Mouse (Mus musculus) limb, embryonic 14.5 days (tissue): ENCODE results near the gene Myo9b. TPM values are rescaled to one million over a fixed set of nuclear protein-coding genes. Genes with fewer than 3 reads are reported as not detected.
"Not testable (repeated sequence)": the region's sequence is repeated elsewhere in the genome, so short reads cannot be mapped to it uniquely, and the experiment has no call there.

ENCODE experiments used
- ATAC-seq: fragments of 200-750 bp; cut with Nextera tagmentation; 2 replicates; pipeline ENCODE4 v1.8.0; 2017; ENCODE audit warnings: low read depth, moderate number of reproducible peaks, moderate TSS enrichment; ENCODE audit not compliant: low FRiP score
- DNase-seq: peaks from one replicate; pipeline ENCODE4 v3.0.0-alpha.2; 2015; ENCODE audit warnings: low spot score
- H3K27ac ChIP-seq: fragments of 300-500 bp; sonication (generic); replicated peaks from 2 replicates; pipeline ENCODE4 v1.5.1; 2014; ENCODE audit warnings: low read depth, mild to moderate bottlenecking, low read length, moderate library complexity, mixed read lengths
- H3K27me3 ChIP-seq: fragments of 300-500 bp; sonication (generic); 2 replicates; pipeline ENCODE4 v1.6.1; 2014; ENCODE audit warnings: low read length, mixed read lengths; ENCODE audit not compliant: control insufficient read depth, insufficient read depth
- H3K36me3 ChIP-seq: fragments of 300-500 bp; sonication (generic); 2 replicates; pipeline ENCODE4 v1.6.1; 2014; ENCODE audit warnings: mild to moderate bottlenecking, low read length, moderate library complexity, mixed read lengths; ENCODE audit not compliant: control insufficient read depth, insufficient read depth
- H3K4me1 ChIP-seq: fragments of 300-500 bp; sonication (generic); 2 replicates; pipeline ENCODE4 v1.6.1; 2014; ENCODE audit warnings: antibody characterized with exemption, low read length, mixed read lengths; ENCODE audit not compliant: control insufficient read depth, insufficient read depth
- H3K4me2 ChIP-seq: fragments of 300-500 bp; sonication (generic); replicated peaks from 2 replicates; pipeline ENCODE4 v1.6.1; 2014; ENCODE audit warnings: low read depth, mild to moderate bottlenecking, low read length, moderate library complexity; ENCODE audit not compliant: severe bottlenecking
- H3K4me3 ChIP-seq: fragments of 300-500 bp; sonication (generic); replicated peaks from 2 replicates; pipeline ENCODE4 v1.5.1; 2014; ENCODE audit warnings: low read length
- H3K9ac ChIP-seq: fragments of 300-500 bp; sonication (generic); 2 replicates; pipeline ENCODE4 v1.6.1; 2014; ENCODE audit warnings: mild to moderate bottlenecking, low read depth, low read length, moderate library complexity; ENCODE audit not compliant: severe bottlenecking
- H3K9me3 ChIP-seq: fragments of 300-500 bp; sonication (generic); 2 replicates; pipeline ENCODE4 v1.6.1; 2016; ENCODE audit warnings: low read length; ENCODE audit not compliant: control insufficient read depth
- POLR2A ChIP-seq: fragments of 200-500 bp; IDR thresholded peaks from 2 replicates; pipeline ENCODE4 v1.8.0; 2012; ENCODE audit warnings: inconsistent platforms, mild to moderate bottlenecking, moderate library complexity, borderline replicate concordance; ENCODE audit not compliant: insufficient read depth, insufficient read length; ENCODE audit errors: extremely low read depth
- WGBS: fragments of 180-500 bp; shearing (Covaris S2); extraction: QIAGEN DNeasy Blood & Tissue Kit; methylation state at CpG from one replicate; pipeline ENCODE4 v1.1.7; 2014; 5-methylcytosine and 5-hydroxymethylcytosine counted together
- polyA plus RNA-seq, 2 experiments: library from polyadenylated mRNA; depleted of rRNA in 1 of 2; stranded (reverse) in 1 of 2; unstranded in 1 of 2; fragments of >200 nt; fragmentation: Nextera tagmentation in 1 of 2; extraction: Ambion mirVana in 1 of 2; gene quantifications; 2 replicates each; pipeline versions ENCODE4 v1.2.1 to v1.2.3; 2012 to 2014

Gene Myo9b
- polyA plus RNA-seq, 2 experiments: 29.4 to 46.1 TPM

DNA sequence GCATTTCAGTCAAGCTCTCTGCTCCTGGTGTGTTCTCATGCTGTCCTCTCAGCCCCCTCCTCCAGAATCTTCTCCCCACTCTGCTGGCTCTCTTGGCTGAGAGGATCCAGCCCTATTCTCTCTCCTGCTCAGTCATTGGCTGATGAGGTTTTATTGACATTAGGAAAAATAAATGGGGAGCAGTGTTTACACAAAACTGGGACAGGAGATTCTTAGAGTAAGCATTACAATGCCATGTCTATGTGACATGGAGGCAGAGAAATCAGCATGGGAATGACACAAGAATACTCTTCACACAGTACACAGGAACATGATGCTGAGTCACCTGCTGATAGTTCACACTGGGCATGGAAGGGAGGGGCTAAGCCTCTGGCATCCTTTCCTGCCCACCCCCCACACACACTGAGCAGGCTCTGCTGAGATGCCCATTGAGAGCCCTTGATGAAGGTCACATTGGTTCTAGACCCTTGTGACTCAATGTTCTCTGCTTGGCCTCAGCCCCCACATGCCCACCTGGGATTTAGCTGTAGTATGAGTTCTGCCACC is 44.0 kb downstream of the Myo9b start:
- Histone ChIP-seq H3K4me3 (no peak overlapping the region), H3K27me3 (no peaks in the 10 kb centered on the region), H3K9ac (no peak overlapping the region), H3K27ac (no peak overlapping the region), H3K9me3 (no peaks in the 10 kb centered on the region), H3K4me1 (peaks cover 6% of the 10 kb centered on the region), H3K36me3 (peaks cover 22% of the 10 kb centered on the region), H3K4me2 (no peak overlapping the region)
- no peak for TF ChIP-seq POLR2A
- ATAC-seq (no peak), DNase-seq (no peak)

- peaks cover 41% of the 10 kb centered on the region for H3K36me3 ChIP-seq
- H3K4me3 ChIP-seq, H3K9ac ChIP-seq, H3K27ac ChIP-seq, H3K4me2 ChIP-seq, DNase-seq, H3K4me1 ChIP-seq, ATAC-seq, H3K9me3 ChIP-seq, H3K27me3 ChIP-seq: not testable (repeated sequence)
- 95% methylated on average over 5 of the region's 5 CpGs for WGBS
These were observed 46.1 kb downstream of the Myo9b start for GRCm38 (mm10) chr8:71318610-71319009.

DNA sequence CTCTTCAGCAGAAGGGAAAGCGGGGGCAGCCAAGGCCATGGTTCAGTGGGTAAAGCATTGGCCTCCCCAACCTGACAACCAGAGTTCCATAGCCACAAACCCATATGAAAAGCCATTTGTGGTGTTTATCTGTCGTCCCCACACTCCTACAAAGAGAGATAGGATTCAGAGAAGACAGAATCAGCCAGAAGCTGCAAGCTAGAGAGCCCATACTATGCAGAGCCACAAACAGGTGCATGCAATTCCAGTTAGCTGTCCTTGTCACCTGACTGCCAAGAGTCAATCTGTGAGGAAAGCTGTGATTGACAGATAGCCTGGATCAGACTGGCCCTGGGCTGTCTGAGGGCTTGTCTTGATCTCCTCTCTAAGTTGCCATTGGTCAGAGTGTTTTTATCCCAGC is 47.2 kb downstream of the Myo9b start:
- not testable (repeated sequence) for H3K27me3 ChIP-seq, H3K4me1 ChIP-seq, H3K4me2 ChIP-seq, H3K9me3 ChIP-seq, H3K27ac ChIP-seq, H3K4me3 ChIP-seq, DNase-seq, ATAC-seq, H3K9ac ChIP-seq
- H3K36me3 ChIP-seq: peaks cover 53% of the 10 kb centered on the region
- 96% methylated on average over 2 of the region's 2 CpGs for WGBS

- no peak for DNase-seq
- 86% methylated on average over 3 of the region's 3 CpGs for WGBS
- Histone ChIP-seq H3K27me3 (no peaks in the 10 kb centered on the region), H3K4me2 (no peak overlapping the region), H3K4me3 (no peak overlapping the region), H3K4me1 (no peaks in the 10 kb centered on the region), H3K9ac (no peak overlapping the region), H3K9me3 (no peaks in the 10 kb centered on the region), H3K36me3 (peaks cover 63% of the 10 kb centered on the region), H3K27ac (no peak overlapping the region)
- no peak for TF ChIP-seq POLR2A
- ATAC-seq: no peak
These were observed 50.4 kb downstream of the Myo9b start for GRCm38 (mm10) chr8:71322939-71323338.

- H3K4me2 ChIP-seq: no peak overlapping the region
- H3K4me3 ChIP-seq: no peak overlapping the region
- no peaks in the 10 kb centered on the region for H3K4me1 ChIP-seq
- H3K36me3 ChIP-seq: peaks cover 81% of the 10 kb centered on the region
- no peak for TF ChIP-seq POLR2A
- H3K9me3 ChIP-seq: no peaks in the 10 kb centered on the region
- 89% methylated on average over 1 of the region's 1 CpGs for WGBS
- no peak for ATAC-seq
- H3K27me3 ChIP-seq: no peaks in the 10 kb centered on the region
- no peak for DNase-seq
- no peak overlapping the region for H3K27ac ChIP-seq
- no peak overlapping the region for H3K9ac ChIP-seq
These were observed 52.3 kb downstream of the Myo9b start for GRCm38 (mm10) chr8:71324848-71325247.

DNA sequence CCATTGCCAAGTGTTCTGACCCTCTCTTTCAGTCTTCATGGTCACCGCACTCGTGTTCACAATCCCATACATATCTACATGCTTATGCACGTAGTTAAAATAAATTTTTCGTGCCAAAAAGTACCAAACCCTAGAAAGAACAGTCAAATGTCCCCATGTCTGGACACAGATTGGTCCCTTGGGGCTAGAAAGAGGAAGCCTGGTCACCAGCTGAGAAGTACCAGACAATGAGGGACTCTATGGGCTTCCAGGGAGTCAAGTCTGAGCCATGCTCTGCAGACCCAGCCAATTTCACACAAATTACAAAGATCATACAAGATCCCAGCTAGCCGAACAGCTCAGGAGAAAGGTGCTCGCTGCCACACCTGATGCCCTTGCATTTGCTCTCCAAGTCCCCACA is 65.3 kb downstream of the Myo9b start:
- ATAC-seq, H3K4me1 ChIP-seq, H3K27ac ChIP-seq, H3K9ac ChIP-seq, H3K4me3 ChIP-seq, DNase-seq, H3K27me3 ChIP-seq, H3K4me2 ChIP-seq, H3K9me3 ChIP-seq: not testable (repeated sequence)
- WGBS: 88% methylated on average over 6 of the region's 6 CpGs
- peaks cover 71% of the 10 kb centered on the region for H3K36me3 ChIP-seq
